Mouse (Mus musculus): ENCODE results near the gene Gm10570.

GRCm38 (mm10) chr4:130315771-130316527 lies 7.5 kb upstream of the Gm10570 start:
- TF ChIP-seq CTCF (IDR thresholded peaks at IDR 0.05; ENCODE audit: borderline replicate concordance, insufficient read depth, low read depth, low read length) = no peak
- TF ChIP-seq POLR2A (IDR thresholded peaks at IDR 0.05; ENCODE audit: borderline replicate concordance, insufficient read depth, low read length) = no peak
